In the genomic region with DNA sequence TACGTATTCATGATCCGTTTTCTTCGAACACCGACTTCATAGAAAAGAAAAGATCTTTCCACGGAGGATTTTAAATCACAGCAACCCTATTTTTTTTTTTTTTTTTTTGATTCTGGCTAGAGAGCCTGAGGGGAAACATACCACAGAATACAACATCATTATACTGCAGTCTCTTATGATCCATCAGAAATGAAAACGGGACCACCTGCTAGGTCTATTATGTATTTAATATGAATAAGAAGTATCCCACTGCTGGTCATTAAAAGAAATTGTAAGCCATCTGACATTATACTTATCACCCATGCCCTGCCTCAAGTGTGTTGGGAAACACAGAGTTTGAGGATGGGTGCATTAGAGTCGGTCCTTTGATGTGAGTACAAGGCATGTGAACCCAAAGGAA, we compare ENCODE assay signal across 26 mouse cellular contexts.
"Had no signal": no experiment of that assay in that cellular context is flagged by ENCODE, and none has a peak within 500 bp of the region (broad histone marks: within the 10 kb centered on the region; RNA-seq: fewer than 3 reads in every experiment).

No protein-coding gene starts in this region.

- H3K36me3 ChIP-seq: heart, embryonic 10.5 days; heart, embryonic 12.5 days; hindbrain, embryonic 13.5 days; hindbrain, embryonic 15.5 days; kidney, embryonic 15.5 days; limb, embryonic 12.5 days; liver, embryonic 12.5 days had no signal

- H3K27ac ChIP-seq: gastrocnemius, adult 2 months; heart, embryonic 10.5 days; hindbrain, embryonic 13.5 days; hindbrain, embryonic 15.5 days; hindbrain, postnatal 0 days; kidney, embryonic 15.5 days; kidney, postnatal 0 days; limb, embryonic 12.5 days; liver, embryonic 12.5 days; liver, embryonic 14.5 days had no signal

- H3K27me3 ChIP-seq: heart, embryonic 12.5 days; hindbrain, embryonic 13.5 days; hindbrain, embryonic 15.5 days; kidney, embryonic 15.5 days; limb, embryonic 12.5 days; liver, embryonic 12.5 days had no signal

- DNase-seq: gastrocnemius, adult 2 months; gastrocnemius, postnatal 10 days; gastrocnemius, postnatal 25 days; heart, adult 18-20 months; heart, postnatal 10 days; heart, postnatal 4 days; kidney, adult 11 months; kidney, adult 2 months; kidney, adult 9 months; kidney, postnatal 14 days; kidney, postnatal 36 days; layer of hippocampus, adult 9-11 months; layer of hippocampus, postnatal 36 days; left cerebral cortex, postnatal 4 days; liver had no signal

- H3K4me3 ChIP-seq: gastrocnemius, adult 2 months; heart, embryonic 10.5 days; heart, embryonic 12.5 days; hindbrain, embryonic 13.5 days; hindbrain, embryonic 15.5 days; kidney, embryonic 15.5 days; limb, embryonic 12.5 days; liver, embryonic 12.5 days had no signal

- H3K9me3 ChIP-seq: heart, embryonic 10.5 days; heart, embryonic 12.5 days; hindbrain, embryonic 13.5 days; hindbrain, embryonic 15.5 days; kidney, embryonic 15.5 days; limb, embryonic 12.5 days; liver, embryonic 12.5 days had no signal

- H3K4me1 ChIP-seq: heart, embryonic 10.5 days; heart, embryonic 12.5 days; hindbrain, embryonic 13.5 days; hindbrain, embryonic 15.5 days; kidney, embryonic 15.5 days; limb, embryonic 12.5 days; liver, embryonic 12.5 days had no signal

- ATAC-seq: hindbrain, postnatal 0 days; intestine, embryonic 16.5 days; liver, embryonic 12.5 days had no signal

- H3K4me2 ChIP-seq: heart, embryonic 12.5 days; hindbrain, embryonic 13.5 days; hindbrain, embryonic 15.5 days; kidney, embryonic 15.5 days; limb, embryonic 12.5 days; liver, embryonic 12.5 days had no signal

- H3K9ac ChIP-seq: heart, embryonic 12.5 days; hindbrain, embryonic 13.5 days; hindbrain, embryonic 15.5 days; kidney, embryonic 15.5 days; limb, embryonic 12.5 days; liver, embryonic 12.5 days; liver, embryonic 14.5 days had no signal
